Mouse (Mus musculus): ENCODE results near the gene Tnks2. TPM values are rescaled to one million over a fixed set of nuclear protein-coding genes. Genes with fewer than 3 reads are reported as not detected.

The Tnks2 gene
- 57.2 and 57.3 TPM in 2 replicates for polyA plus RNA-seq (2016; fragmentation: Nextera tagmentation; extraction: Ambion mirVana)

GRCm38 (mm10) chr19:36833788-36834531, at the start of gene Tnks2:
Gene Tnks2, plus strand, starts transcription at chr19:36834232.
- H3K27me3 ChIP-seq (ENCODE audit: insufficient read depth, poor library complexity, severe bottlenecking): no peaks in the 10 kb centered on the region
- peak; percentile 98 for DNase-seq (ENCODE audit: low spot score)
- WGBS: under 1% methylated on average over 73 of the region's 73 CpGs
- H3K36me3 ChIP-seq: peaks cover 10% of the 10 kb centered on the region
- no peaks in the 10 kb centered on the region for H3K9me3 ChIP-seq
- peak within 1 kb of the TSS; percentile 80 for H3K4me3 ChIP-seq
- H3K27ac ChIP-seq: peak within 1 kb of the TSS; percentile 99
- peaks cover 16% of the 10 kb centered on the region for H3K4me1 ChIP-seq

GRCm38 (mm10) chr19:36789873-36790733, 43.9 kb upstream of the Tnks2 start:
- H3K9me3 ChIP-seq: no peaks in the 10 kb centered on the region
- no peaks in the 10 kb centered on the region for H3K27me3 ChIP-seq (ENCODE audit: insufficient read depth, poor library complexity, severe bottlenecking)
- WGBS: 72% methylated on average over 17 of the region's 17 CpGs
- no peaks in the 10 kb centered on the region for H3K36me3 ChIP-seq
- H3K4me3 ChIP-seq: no peak overlapping the region
- DNase-seq (ENCODE audit: low spot score): no peak
- H3K27ac ChIP-seq: no peak overlapping the region
- H3K4me1 ChIP-seq: peaks cover 7% of the 10 kb centered on the region; the same call in 1 of the 2 replicates

GRCm38 (mm10) chr19:36792589-36792988, 41.4 kb upstream of the Tnks2 start:
- no peaks in the 10 kb centered on the region for H3K27me3 ChIP-seq (ENCODE audit: insufficient read depth, poor library complexity, severe bottlenecking)
- H3K27ac ChIP-seq: no peak overlapping the region
- H3K36me3 ChIP-seq: no peaks in the 10 kb centered on the region
- no peak overlapping the region for H3K4me3 ChIP-seq
- no peak for DNase-seq (ENCODE audit: low spot score)
- WGBS: 82% methylated on average over 8 of the region's 8 CpGs
- no peaks in the 10 kb centered on the region for H3K9me3 ChIP-seq
- peaks cover 16% of the 10 kb centered on the region for H3K4me1 ChIP-seq

GRCm38 (mm10) chr19:36793450-36793849, 40.6 kb upstream of the Tnks2 start:
- no peaks in the 10 kb centered on the region for H3K36me3 ChIP-seq
- peaks cover 17% of the 10 kb centered on the region for H3K4me1 ChIP-seq
- DNase-seq (ENCODE audit: low spot score): no peak
- no peak overlapping the region for H3K27ac ChIP-seq
- no peaks in the 10 kb centered on the region for H3K9me3 ChIP-seq
- H3K27me3 ChIP-seq (ENCODE audit: insufficient read depth, poor library complexity, severe bottlenecking): no peaks in the 10 kb centered on the region
- no peak overlapping the region for H3K4me3 ChIP-seq
- WGBS: 84% methylated on average over 1 of the region's 1 CpGs

GRCm38 (mm10) chr19:36794008-36794407, 40.0 kb upstream of the Tnks2 start:
- Histone ChIP-seq H3K36me3 (no peaks in the 10 kb centered on the region), H3K9me3 (no peaks in the 10 kb centered on the region), H3K4me1 (peaks cover 19% of the 10 kb centered on the region), H3K27ac (no peak overlapping the region), H3K27me3 (ENCODE audit: insufficient read depth, poor library complexity, severe bottlenecking) (no peaks in the 10 kb centered on the region), H3K4me3 (no peak overlapping the region)
- 87% methylated on average over 4 of the region's 4 CpGs for WGBS
- DNase-seq (ENCODE audit: low spot score): no peak

- Histone ChIP-seq H3K27me3 (ENCODE audit: insufficient read depth, poor library complexity, severe bottlenecking) (no peaks in the 10 kb centered on the region), H3K27ac (0 out of 2 replicates have a peak overlapping the region, but pooled peaks have one; percentile 30), H3K4me1 (peaks cover 28% of the 10 kb centered on the region), H3K9me3 (no peaks in the 10 kb centered on the region), H3K36me3 (no peaks in the 10 kb centered on the region), H3K4me3 (no peak overlapping the region)
- WGBS: 43% methylated on average over 3 of the region's 3 CpGs
- no peak for DNase-seq (ENCODE audit: low spot score)
Observed at GRCm38 (mm10) chr19:36795277-36795676, 38.8 kb upstream of the Tnks2 start.

GRCm38 (mm10) chr19:36796931-36797330, 37.1 kb upstream of the Tnks2 start:
- Histone ChIP-seq H3K4me1 (peaks cover 28% of the 10 kb centered on the region), H3K27ac (no peak overlapping the region), H3K27me3 (ENCODE audit: insufficient read depth, poor library complexity, severe bottlenecking) (no peaks in the 10 kb centered on the region), H3K4me3 (no peak overlapping the region), H3K36me3 (no peaks in the 10 kb centered on the region), H3K9me3 (no peaks in the 10 kb centered on the region)
- no peak for DNase-seq (ENCODE audit: low spot score)
- 80% methylated on average over 9 of the region's 9 CpGs for WGBS

GRCm38 (mm10) chr19:36800288-36800687, 33.7 kb upstream of the Tnks2 start:
- Histone ChIP-seq H3K4me1 (peaks cover 26% of the 10 kb centered on the region), H3K36me3 (no peaks in the 10 kb centered on the region), H3K9me3 (no peaks in the 10 kb centered on the region), H3K27ac (no peak overlapping the region), H3K4me3 (no peak overlapping the region), H3K27me3 (ENCODE audit: insufficient read depth, poor library complexity, severe bottlenecking) (no peaks in the 10 kb centered on the region)
- WGBS: 84% methylated on average over 7 of the region's 7 CpGs
- DNase-seq (ENCODE audit: low spot score): no peak

- Histone ChIP-seq H3K9me3 (no peaks in the 10 kb centered on the region), H3K4me1 (peaks cover 19% of the 10 kb centered on the region), H3K4me3 (no peak overlapping the region), H3K27ac (no peak overlapping the region), H3K36me3 (no peaks in the 10 kb centered on the region), H3K27me3 (ENCODE audit: insufficient read depth, poor library complexity, severe bottlenecking) (no peaks in the 10 kb centered on the region)
- 86% methylated on average over 9 of the region's 9 CpGs for WGBS
- DNase-seq (ENCODE audit: low spot score): no peak
Observed at GRCm38 (mm10) chr19:36801856-36802641, 32.0 kb upstream of the Tnks2 start.

- Histone ChIP-seq H3K27me3 (ENCODE audit: insufficient read depth, poor library complexity, severe bottlenecking) (no peaks in the 10 kb centered on the region), H3K36me3 (no peaks in the 10 kb centered on the region), H3K4me3 (no peak overlapping the region), H3K9me3 (no peaks in the 10 kb centered on the region), H3K4me1 (peaks cover 18% of the 10 kb centered on the region), H3K27ac (no peak overlapping the region)
- DNase-seq (ENCODE audit: low spot score): no peak
- WGBS: 90% methylated on average over 8 of the region's 8 CpGs
Observed at GRCm38 (mm10) chr19:36803403-36803802, 30.6 kb upstream of the Tnks2 start.

GRCm38 (mm10) chr19:36806842-36807241, 27.2 kb upstream of the Tnks2 start:
- Histone ChIP-seq H3K27ac (no peak overlapping the region), H3K36me3 (no peaks in the 10 kb centered on the region), H3K4me1 (no peaks in the 10 kb centered on the region), H3K27me3 (ENCODE audit: insufficient read depth, poor library complexity, severe bottlenecking) (no peaks in the 10 kb centered on the region), H3K9me3 (no peaks in the 10 kb centered on the region), H3K4me3 (no peak overlapping the region)
- 80% methylated on average over 2 of the region's 2 CpGs for WGBS
- no peak for DNase-seq (ENCODE audit: low spot score)

GRCm38 (mm10) chr19:36808426-36809105, 25.5 kb upstream of the Tnks2 start:
- Histone ChIP-seq H3K4me1 (peaks cover 4% of the 10 kb centered on the region; the same call in 1 of the 2 replicates), H3K27ac (no peak overlapping the region), H3K4me3 (no peak overlapping the region), H3K27me3 (ENCODE audit: insufficient read depth, poor library complexity, severe bottlenecking) (no peaks in the 10 kb centered on the region), H3K36me3 (no peaks in the 10 kb centered on the region), H3K9me3 (no peaks in the 10 kb centered on the region)
- WGBS: 59% methylated on average over 21 of the region's 21 CpGs
- DNase-seq (ENCODE audit: low spot score): no peak
